In genomic region chr2:85561187-85561586, GRCm38 (mm10) we compare ENCODE assay signal across 10 mouse cellular contexts. TPM values are rescaled to one million over a fixed set of nuclear protein-coding genes. Genes with fewer than 3 reads are reported as not detected.
DNase-seq lines count a peak whose midpoint lies in the region; ATAC-seq and TF ChIP-seq lines count a peak whose summit lies in the region.
"Had no signal": no experiment of that assay in that cellular context is flagged by ENCODE, and none has a peak within 500 bp of the region (broad histone marks: within the 10 kb centered on the region; RNA-seq: fewer than 3 reads in every experiment).

No protein-coding gene starts in this region.

- H3K4me2 ChIP-seq in hindbrain, embryonic 12.5 days (replicated peaks): no peak overlapping the region
- no peak overlapping the region for H3K4me2 ChIP-seq in neural tube, embryonic 12.5 days (replicated peaks)
- H3K4me2 ChIP-seq: liver, embryonic 15.5 days had no signal

- ATAC-seq in G1E (ENCODE audit: extremely low read depth, insufficient number of reproducible peaks, low FRiP score, poor library complexity, severe bottlenecking): no peak
- ATAC-seq in hindbrain, embryonic 12.5 days (ENCODE audit: low FRiP score): peak; percentile 64; the same call in 1 of the 2 replicates
- ATAC-seq in neural tube, embryonic 12.5 days (ENCODE audit: low FRiP score, low read depth): 0 out of 2 replicates have a peak, but pooled peaks have one; percentile 58

- DNase-seq in gastrocnemius, adult 2 months: no peak
- DNase-seq in gastrocnemius, postnatal 10 days: no peak
- peak; percentile 1 for DNase-seq in G1E (ENCODE audit: low spot score)
- peak; percentile 78 for DNase-seq in embryo, embryonic 10 days (ENCODE audit: low spot score)
- peak; percentile 28 to 40 for DNase-seq in left cerebral cortex, adult 2 months (ENCODE audit: extremely low spot score in 1 of 2, low spot score in 2 of 2)
- DNase-seq in natural killer cell, adult 2 months (ENCODE audit: low spot score in 2 of 2): no peak

- TF ChIP-seq CTCF in gastrocnemius, adult 2 months (IDR thresholded peaks at IDR 0.05): peak; percentile 82
- TF ChIP-seq CTCF in G1E (IDR thresholded peaks at IDR 0.05; ENCODE audit: low read depth, low read length): peak; percentile 33; the same call in 1 of the 2 replicates
- peak; percentile 90 for TF ChIP-seq CTCF in left cerebral cortex, adult 2 months (IDR thresholded peaks at IDR 0.05)

- 31% methylated on average over 4 of the region's 4 CpGs for WGBS in hindbrain, embryonic 12.5 days
- WGBS in neural tube, embryonic 12.5 days: 26% methylated on average over 4 of the region's 4 CpGs

- H3K27me3 ChIP-seq in G1E (ENCODE audit: insufficient read depth, low read length): no peaks in the 10 kb centered on the region
- no peaks in the 10 kb centered on the region for H3K27me3 ChIP-seq in hindbrain, embryonic 12.5 days
- H3K27me3 ChIP-seq in neural tube, embryonic 12.5 days (replicated peaks): no peaks in the 10 kb centered on the region
- H3K27me3 ChIP-seq: liver, embryonic 15.5 days had no signal

- no peak overlapping the region for H3K9ac ChIP-seq in hindbrain, embryonic 12.5 days
- no peak overlapping the region for H3K9ac ChIP-seq in neural tube, embryonic 12.5 days
- H3K9ac ChIP-seq: liver, embryonic 15.5 days had no signal

- no peak overlapping the region for H3K4me3 ChIP-seq in gastrocnemius, adult 2 months
- no peak overlapping the region for H3K4me3 ChIP-seq in G1E (ENCODE audit: low read depth, low read length)
- no peak overlapping the region for H3K4me3 ChIP-seq in hindbrain, embryonic 12.5 days
- no peak overlapping the region for H3K4me3 ChIP-seq in left cerebral cortex, adult 2 months
- no peak overlapping the region for H3K4me3 ChIP-seq in neural tube, embryonic 12.5 days
- H3K4me3 ChIP-seq: liver, embryonic 15.5 days had no signal

- intact Hi-C loops in gastrocnemius, adult 2 months (cut with DNase I): loop anchor here (2.0 kb wide), 2 partner anchors 314 to 438 kb away; no protein-coding TSS in a partner anchor
- intact Hi-C loops in left cerebral cortex, adult 2 months (cut with DNase I): loop anchor here (1.0 to 5.0 kb wide), 3 partner anchors 315 to 539 kb away; no protein-coding TSS in a partner anchor

- no peaks in the 10 kb centered on the region for H3K36me3 ChIP-seq in G1E (replicated peaks)
- H3K36me3 ChIP-seq in hindbrain, embryonic 12.5 days: no peaks in the 10 kb centered on the region
- no peaks in the 10 kb centered on the region for H3K36me3 ChIP-seq in neural tube, embryonic 12.5 days
- H3K36me3 ChIP-seq: liver, embryonic 15.5 days had no signal

- no peaks in the 10 kb centered on the region for H3K4me1 ChIP-seq in G1E (ENCODE audit: insufficient read depth, low read depth, low read length)
- H3K4me1 ChIP-seq in hindbrain, embryonic 12.5 days: no peaks in the 10 kb centered on the region
- H3K4me1 ChIP-seq in neural tube, embryonic 12.5 days: no peaks in the 10 kb centered on the region
- H3K4me1 ChIP-seq: liver, embryonic 15.5 days had no signal

- H3K9me3 ChIP-seq in G1E (replicated peaks): no peaks in the 10 kb centered on the region
- no peaks in the 10 kb centered on the region for H3K9me3 ChIP-seq in hindbrain, embryonic 12.5 days (replicated peaks)
- no peaks in the 10 kb centered on the region for H3K9me3 ChIP-seq in neural tube, embryonic 12.5 days
- H3K9me3 ChIP-seq: liver, embryonic 15.5 days had no signal

- no peak overlapping the region for H3K27ac ChIP-seq in gastrocnemius, adult 2 months
- no peak overlapping the region for H3K27ac ChIP-seq in hindbrain, embryonic 12.5 days
- H3K27ac ChIP-seq in left cerebral cortex, adult 2 months: no peak overlapping the region
- H3K27ac ChIP-seq in neural tube, embryonic 12.5 days: no peak overlapping the region
- H3K27ac ChIP-seq: liver, embryonic 15.5 days had no signal

RNA-seq across cellular contexts. Expression of gene Olfr996, which starts 17.8 kb away (rescaled TPM):
- not detected for total RNA-seq in gastrocnemius, adult 2 months (2021)
- total RNA-seq in gastrocnemius, postnatal 10 days (2021): not detected
- not detected in 2 replicates for total RNA-seq in G1E (2014; fragmentation: Nextera tagmentation)
- total RNA-seq in G1E (2017): not detected in 2 replicates
- not detected in 2 replicates for polyA plus RNA-seq in G1E (2012)
- not detected in 2 replicates for polyA plus RNA-seq in hindbrain, embryonic 12.5 days (2016; fragmentation: Nextera tagmentation; extraction: Ambion mirVana)
- total RNA-seq in left cerebral cortex, adult 2 months (2021): not detected
- polyA plus RNA-seq in neural tube, embryonic 12.5 days (2016; fragmentation: Nextera tagmentation; extraction: Ambion mirVana): not detected in 2 replicates
- total RNA-seq: adrenal gland, adult 18-20 months had no signal
- polyA plus RNA-seq: liver, embryonic 15.5 days had no signal

RNA-seq across cellular contexts. Expression of gene Olfr998, which starts 27.6 kb away (rescaled TPM):
- total RNA-seq in gastrocnemius, adult 2 months (2021): not detected
- not detected for total RNA-seq in gastrocnemius, postnatal 10 days (2021)
- total RNA-seq in G1E (2014; fragmentation: Nextera tagmentation): not detected in 2 replicates
- total RNA-seq in G1E (2017): not detected in 2 replicates
- polyA plus RNA-seq in G1E (2012): not detected in 2 replicates
- not detected in 2 replicates for polyA plus RNA-seq in hindbrain, embryonic 12.5 days (2016; fragmentation: Nextera tagmentation; extraction: Ambion mirVana)
- total RNA-seq in left cerebral cortex, adult 2 months (2021): not detected
- not detected in 2 replicates for polyA plus RNA-seq in neural tube, embryonic 12.5 days (2016; fragmentation: Nextera tagmentation; extraction: Ambion mirVana)
- total RNA-seq: adrenal gland, adult 18-20 months had no signal
- polyA plus RNA-seq: liver, embryonic 15.5 days had no signal

RNA-seq across cellular contexts. Expression of gene 4833423E24Rik, which starts 42.4 kb away (rescaled TPM):
- not detected for total RNA-seq in gastrocnemius, adult 2 months (2021)
- total RNA-seq in gastrocnemius, postnatal 10 days (2021): not detected
- total RNA-seq in G1E (2014; fragmentation: Nextera tagmentation): not detected in 2 replicates
- total RNA-seq in G1E (2017): 0.11 TPM in 1 of 2 replicates, not detected in the other
- not detected in 2 replicates for polyA plus RNA-seq in G1E (2012)
- 0.09 TPM in 1 of 2 replicates, not detected in the other for polyA plus RNA-seq in hindbrain, embryonic 12.5 days (2016; fragmentation: Nextera tagmentation; extraction: Ambion mirVana)
- not detected for total RNA-seq in left cerebral cortex, adult 2 months (2021)
- polyA plus RNA-seq in neural tube, embryonic 12.5 days (2016; fragmentation: Nextera tagmentation; extraction: Ambion mirVana): not detected in 2 replicates
- polyA plus RNA-seq: liver, embryonic 15.5 days had no signal

RNA-seq across cellular contexts. Expression of gene Olfr1000, which starts 50.5 kb away (rescaled TPM):
- total RNA-seq in gastrocnemius, adult 2 months (2021): not detected
- not detected for total RNA-seq in gastrocnemius, postnatal 10 days (2021)
- total RNA-seq in G1E (2014; fragmentation: Nextera tagmentation): not detected in 2 replicates
- 0.12 and 0.22 TPM in 2 replicates for total RNA-seq in G1E (2017)
- not detected in 2 replicates for polyA plus RNA-seq in G1E (2012)
- polyA plus RNA-seq in hindbrain, embryonic 12.5 days (2016; fragmentation: Nextera tagmentation; extraction: Ambion mirVana): not detected in 2 replicates
- total RNA-seq in left cerebral cortex, adult 2 months (2021): not detected
- polyA plus RNA-seq in neural tube, embryonic 12.5 days (2016; fragmentation: Nextera tagmentation; extraction: Ambion mirVana): not detected in 2 replicates
- total RNA-seq: adrenal gland, adult 18-20 months had no signal
- polyA plus RNA-seq: liver, embryonic 15.5 days had no signal

Comparison
In these comparisons a context has a peak if more than half of its experiments do, and no peak if none do; other contexts are left out.
1. DNase-seq: peak in G1E (single experiment), embryo, embryonic 10 days (single experiment) and left cerebral cortex, adult 2 months (2 of 2); none in gastrocnemius, adult 2 months (single experiment), gastrocnemius, postnatal 10 days (single experiment) and natural killer cell, adult 2 months (0 of 2).
2. CTCF ChIP-seq: peak in every context shown above with its lines; median percentile 90 in left cerebral cortex, adult 2 months; 82 in gastrocnemius, adult 2 months; 33 in G1E.